Mouse (Mus musculus): Measurements from ENCODE around the gene Nxpe4.
"Not testable (repeated sequence)": the region's sequence is repeated elsewhere in the genome, so short reads cannot be mapped to it uniquely, and the experiment has no call there.

The Nxpe4 gene

GRCm38 (mm10) chr9:48410217-48411035 is 248.6 kb downstream of the Nxpe4 start:
- no peak for DNase-seq (ENCODE audit: low spot score in 2 of 2)

DNA sequence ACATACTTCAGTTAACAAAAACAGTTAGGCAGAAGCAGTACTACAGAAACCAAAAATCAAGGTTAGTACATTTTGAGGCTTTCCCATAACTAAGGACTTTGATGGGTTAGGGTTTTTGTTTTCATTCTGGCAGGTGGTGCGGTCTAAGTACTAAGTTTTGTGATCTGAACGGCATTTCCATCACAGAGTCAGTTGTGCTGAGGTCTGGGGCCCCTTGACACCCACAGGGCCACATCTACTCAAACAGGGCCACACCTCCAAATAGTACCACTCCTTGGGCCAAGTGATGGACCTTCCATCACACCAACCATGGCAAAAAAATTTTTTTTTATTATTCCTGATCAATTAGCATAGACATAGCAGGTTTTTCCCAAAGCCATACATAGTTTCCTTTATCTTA is 251.8 kb downstream of the Nxpe4 start:
- no peak for DNase-seq (ENCODE audit: low spot score in 2 of 2)

GRCm38 (mm10) chr9:48417366-48417765 is 255.5 kb downstream of the Nxpe4 start:
- DNase-seq (ENCODE audit: low spot score in 2 of 2), result not testable (repeated sequence)

- DNase-seq (ENCODE audit: low spot score in 2 of 2), result no peak
These were observed 256.2 kb downstream of the Nxpe4 start for GRCm38 (mm10) chr9:48417994-48418393.

DNA sequence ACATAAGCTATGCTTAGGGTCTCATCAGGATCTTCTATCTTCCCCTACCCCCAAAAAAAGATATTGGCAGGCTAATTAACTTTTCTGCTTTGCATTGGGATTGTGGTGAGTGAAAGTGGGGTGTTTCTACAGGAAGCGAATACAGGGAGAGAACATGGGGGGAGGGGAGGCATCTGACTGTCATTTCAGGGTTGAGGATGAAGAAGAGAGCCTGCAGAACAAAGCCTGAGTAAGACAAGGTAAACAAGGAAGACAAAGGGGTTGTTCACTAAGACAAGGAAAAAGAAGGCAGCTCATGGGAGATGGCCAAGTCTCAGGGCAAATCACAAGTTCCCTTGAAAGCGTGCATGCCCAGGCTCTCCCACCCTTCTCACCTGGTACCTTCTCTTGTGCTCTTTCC is 256.6 kb downstream of the Nxpe4 start:
- DNase-seq (ENCODE audit: low spot score in 2 of 2), result no peak

GRCm38 (mm10) chr9:48418829-48419228 is 257.0 kb downstream of the Nxpe4 start:
- no peak for DNase-seq (ENCODE audit: low spot score in 2 of 2)

DNA sequence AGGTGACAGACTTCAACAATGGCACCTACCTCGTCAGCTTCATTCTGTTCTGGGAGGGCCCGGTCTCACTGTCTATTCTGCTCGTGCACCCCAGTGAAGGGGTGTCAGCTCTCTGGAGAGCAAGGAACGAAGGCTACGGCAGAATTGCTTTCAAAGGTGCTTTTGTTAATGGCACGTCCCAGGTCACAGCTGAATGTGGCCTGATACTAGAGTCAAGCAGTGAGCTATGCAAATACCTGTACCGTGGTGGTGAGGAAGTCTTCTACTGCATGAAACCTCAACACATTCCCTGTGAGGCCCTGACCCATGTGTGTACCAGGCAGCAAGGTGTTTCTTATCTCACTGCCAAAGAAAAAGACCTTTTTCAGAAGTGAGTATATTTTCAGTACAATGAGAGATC is 258.6 kb downstream of the Nxpe4 start:
- DNase-seq (ENCODE audit: low spot score in 2 of 2), result no peak

GRCm38 (mm10) chr9:48421029-48421428 is 259.2 kb downstream of the Nxpe4 start:
- no peak for DNase-seq (ENCODE audit: low spot score in 2 of 2)

DNA sequence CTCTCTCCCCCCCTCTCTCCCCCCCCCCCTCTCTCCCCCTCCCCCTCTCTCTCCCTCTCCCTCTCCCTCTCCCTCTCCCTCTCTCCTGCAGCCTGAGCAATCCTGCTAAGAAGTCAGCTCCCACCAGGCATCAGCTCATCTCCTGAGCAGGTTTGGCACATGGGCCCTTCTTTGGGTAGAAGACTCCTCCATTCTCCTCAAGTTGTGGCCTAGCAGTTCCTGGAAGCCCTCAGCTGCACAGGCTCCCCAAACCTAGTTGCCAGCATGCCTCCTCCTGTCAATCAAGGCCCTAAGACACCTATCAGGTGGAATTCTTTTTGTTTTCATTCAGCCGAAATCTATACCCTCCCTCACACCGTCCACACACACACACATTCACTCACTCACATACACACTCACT is 259.7 kb downstream of the Nxpe4 start:
- no peak for DNase-seq (ENCODE audit: low spot score in 2 of 2)

DNA sequence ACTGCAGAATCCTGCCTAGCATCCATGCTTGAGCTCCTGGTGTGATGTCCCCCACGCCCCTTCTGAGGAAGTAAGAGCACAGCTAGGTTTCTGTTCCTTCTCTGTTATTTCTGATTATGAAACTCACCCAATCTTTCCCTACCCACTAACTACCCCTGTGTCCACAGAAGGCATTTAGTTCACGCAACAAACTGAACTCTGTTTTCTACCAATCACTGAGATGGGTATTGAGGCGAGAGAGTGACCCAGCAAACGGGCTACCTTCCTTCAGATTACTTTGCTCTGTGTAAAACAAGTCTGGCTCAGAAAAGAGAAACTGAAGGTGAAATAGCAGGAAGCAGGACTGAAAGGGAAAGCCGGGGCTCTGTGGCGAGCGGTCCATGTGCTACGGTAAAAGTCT is 260.6 kb downstream of the Nxpe4 start:
- DNase-seq (ENCODE audit: low spot score in 2 of 2), result no peak

DNA sequence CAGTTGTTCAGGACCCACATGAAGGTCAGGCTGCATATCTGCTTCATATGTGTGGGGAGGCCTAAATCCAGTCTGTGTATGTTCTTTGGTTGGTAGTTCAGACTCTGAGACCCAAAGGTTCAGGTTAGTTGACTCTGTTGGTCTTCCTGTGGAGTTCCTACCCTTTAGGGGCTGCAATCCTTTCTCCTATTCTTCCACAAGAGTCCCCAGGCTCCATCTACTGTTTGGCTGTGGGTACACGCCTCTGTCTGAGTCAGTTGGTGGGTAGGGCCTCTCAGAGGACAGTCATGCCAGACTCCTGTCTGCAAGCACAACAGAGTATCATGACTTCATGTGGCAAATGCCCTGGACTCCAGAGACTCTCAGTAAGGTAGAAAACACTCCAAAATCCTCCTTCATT is 261.4 kb downstream of the Nxpe4 start:
- no peak for DNase-seq (ENCODE audit: low spot score in 2 of 2)

GRCm38 (mm10) chr9:48427176-48427575 is 265.4 kb downstream of the Nxpe4 start:
- no peak for DNase-seq (ENCODE audit: low spot score in 2 of 2)

- DNase-seq (ENCODE audit: low spot score in 2 of 2), result no peak
These were observed 270.6 kb downstream of the Nxpe4 start for GRCm38 (mm10) chr9:48432449-48432848.

DNA sequence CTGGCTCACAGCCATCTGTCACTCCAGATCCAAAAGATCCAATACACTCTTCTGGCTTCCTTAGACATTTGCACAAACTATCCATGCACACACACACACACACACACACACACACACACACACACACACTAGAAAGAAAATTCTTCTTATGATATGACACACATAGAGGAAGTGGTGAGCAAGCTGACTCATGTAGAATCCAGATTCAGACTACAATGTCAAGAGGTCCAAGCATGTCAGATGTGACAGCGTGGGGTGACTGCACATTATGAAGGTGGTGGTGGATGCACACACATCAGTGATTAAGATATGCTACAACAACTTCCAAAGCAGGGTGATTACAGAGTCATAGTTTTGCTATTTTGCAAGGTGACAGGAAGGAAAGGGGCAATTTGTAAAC is 282.1 kb downstream of the Nxpe4 start:
- DNase-seq (ENCODE audit: low spot score in 2 of 2), result no peak

DNA sequence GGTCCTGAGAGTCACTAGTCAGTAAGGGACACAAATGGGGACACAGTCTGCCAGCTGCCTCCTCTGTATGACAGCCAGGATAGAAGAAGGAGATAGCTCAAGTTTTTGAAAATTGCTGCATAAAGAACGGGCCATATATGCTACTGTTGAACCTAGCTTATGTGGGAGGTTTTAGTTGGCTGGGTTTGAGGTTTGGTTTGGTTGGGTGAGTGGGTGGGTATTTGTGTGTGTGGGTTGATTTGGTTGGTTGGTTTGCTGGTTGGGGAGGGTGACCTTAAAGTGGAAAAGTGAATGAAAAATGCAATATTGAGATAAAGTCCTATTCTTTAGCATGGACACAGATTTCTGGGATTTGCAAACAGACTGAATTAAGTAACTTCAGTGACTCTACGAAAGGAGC is 283.0 kb downstream of the Nxpe4 start:
- no peak for DNase-seq (ENCODE audit: low spot score in 2 of 2)

DNA sequence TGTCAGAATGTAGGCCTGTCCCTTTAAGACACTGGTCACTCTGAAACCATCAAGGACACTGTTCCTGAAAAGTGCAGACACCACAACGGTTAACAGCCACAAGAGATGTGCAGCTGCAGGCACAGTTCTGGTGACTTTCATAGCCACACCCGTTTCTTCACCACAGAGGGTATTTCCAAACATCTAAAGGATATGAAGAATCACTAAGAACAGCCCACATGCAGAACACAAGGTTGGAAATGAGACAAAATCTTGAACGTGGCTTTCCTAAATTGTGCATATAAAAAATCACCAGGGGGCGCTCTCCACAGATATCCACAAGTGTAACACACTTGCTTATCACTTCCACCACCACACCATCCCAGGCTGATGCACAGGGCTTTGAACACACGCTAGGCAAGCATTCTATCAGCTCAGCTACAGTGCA is 286.0 kb downstream of the Nxpe4 start:
- DNase-seq (ENCODE audit: low spot score in 2 of 2), result no peak

Measured in left cerebral cortex, adult 9 months (tissue).